Mouse (Mus musculus): ENCODE results near the gene Myrip. TPM values are rescaled to one million over a fixed set of nuclear protein-coding genes. Genes with fewer than 3 reads are reported as not detected.

The Myrip gene
- polyA plus RNA-seq, 1 experiment from 2014 or later: 0.38 TPM

DNA sequence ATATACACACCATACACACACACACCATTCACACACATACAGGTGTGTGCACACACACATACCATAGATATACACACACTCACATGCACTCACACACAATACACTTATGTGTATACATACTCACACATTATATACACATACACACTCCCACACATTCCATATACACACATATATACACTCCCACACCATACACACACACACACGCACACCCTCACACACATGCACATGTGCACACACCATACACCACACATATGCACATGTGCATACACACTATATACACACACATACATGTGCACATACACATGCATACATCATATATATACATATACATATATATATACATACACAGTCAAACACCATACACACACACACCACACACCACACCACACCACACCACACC lies 169.1 kb downstream of the Myrip start:
- Histone ChIP-seq H3K4me3 (replicated peaks) (no peak overlapping the region), H3K27ac (no peak overlapping the region), H3K9me3 (no peaks in the 10 kb centered on the region), H3K36me3 (no peaks in the 10 kb centered on the region), H3K9ac (replicated peaks) (no peak overlapping the region), H3K4me2 (no peak overlapping the region), H3K4me1 (replicated peaks) (0 out of 2 replicates have a peak, but pooled peaks cover 3% of the 10 kb centered on the region), H3K27me3 (no peaks in the 10 kb centered on the region)
- WGBS: 83% methylated on average over 1 of the region's 1 CpGs
- no peak for ATAC-seq (ENCODE audit: insufficient number of reproducible peaks, insufficient read depth, low FRiP score, low TSS enrichment, low read depth)

DNA sequence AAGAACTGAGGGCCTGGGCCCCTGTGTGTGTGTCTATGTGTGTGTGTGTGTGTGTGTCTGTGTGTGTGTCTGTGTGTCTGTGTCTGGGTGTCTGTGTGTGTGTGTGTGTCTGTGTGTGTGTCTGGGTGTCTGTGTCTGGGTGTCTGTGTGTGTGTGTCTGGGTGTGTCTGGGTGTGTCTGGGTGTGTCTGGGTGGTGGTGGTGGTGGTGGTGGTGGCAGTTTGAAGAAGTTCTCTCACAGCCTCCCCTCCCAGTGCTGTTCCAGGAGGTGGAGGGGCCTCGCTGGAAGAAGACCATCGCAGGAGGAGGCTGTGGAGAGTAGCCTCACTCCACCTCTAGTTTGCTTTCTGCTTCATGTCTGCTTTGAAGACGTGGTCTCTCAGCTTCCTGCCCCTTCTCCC lies 180.3 kb downstream of the Myrip start:
- no peak for ATAC-seq (ENCODE audit: insufficient number of reproducible peaks, insufficient read depth, low FRiP score, low TSS enrichment, low read depth)
- 55% methylated on average over 3 of the region's 3 CpGs for WGBS
- H3K4me1 ChIP-seq (replicated peaks): peaks cover 23% of the 10 kb centered on the region
- no peak overlapping the region for H3K9ac ChIP-seq (replicated peaks)
- no peaks in the 10 kb centered on the region for H3K27me3 ChIP-seq
- H3K9me3 ChIP-seq: no peaks in the 10 kb centered on the region
- no peak overlapping the region for H3K4me2 ChIP-seq
- no peak overlapping the region for H3K4me3 ChIP-seq (replicated peaks)
- H3K27ac ChIP-seq: no peak overlapping the region
- H3K36me3 ChIP-seq: no peaks in the 10 kb centered on the region

- H3K36me3 ChIP-seq: no peaks in the 10 kb centered on the region
- no peak for ATAC-seq (ENCODE audit: insufficient number of reproducible peaks, insufficient read depth, low FRiP score, low TSS enrichment, low read depth)
- no peak overlapping the region for H3K9ac ChIP-seq (replicated peaks)
- WGBS: 92% methylated on average over 4 of the region's 4 CpGs
- no peaks in the 10 kb centered on the region for H3K27me3 ChIP-seq
- no peak overlapping the region for H3K4me2 ChIP-seq
- H3K4me1 ChIP-seq (replicated peaks): peaks cover 15% of the 10 kb centered on the region
- H3K4me3 ChIP-seq (replicated peaks): no peak overlapping the region
- no peak overlapping the region for H3K27ac ChIP-seq
- H3K9me3 ChIP-seq: no peaks in the 10 kb centered on the region
Observed at GRCm38 (mm10) chr9:120482382-120482781, 181.1 kb downstream of the Myrip start.

GRCm38 (mm10) chr9:120483101-120483500 lies 181.8 kb downstream of the Myrip start:
- 86% methylated on average over 8 of the region's 8 CpGs for WGBS
- H3K9ac ChIP-seq (replicated peaks): no peak overlapping the region
- H3K4me3 ChIP-seq (replicated peaks): no peak overlapping the region
- no peak for ATAC-seq (ENCODE audit: insufficient number of reproducible peaks, insufficient read depth, low FRiP score, low TSS enrichment, low read depth)
- H3K27me3 ChIP-seq: no peaks in the 10 kb centered on the region
- H3K4me2 ChIP-seq: no peak overlapping the region
- no peaks in the 10 kb centered on the region for H3K9me3 ChIP-seq
- H3K36me3 ChIP-seq: no peaks in the 10 kb centered on the region
- H3K27ac ChIP-seq: no peak overlapping the region
- peaks cover 8% of the 10 kb centered on the region for H3K4me1 ChIP-seq (replicated peaks)

DNA sequence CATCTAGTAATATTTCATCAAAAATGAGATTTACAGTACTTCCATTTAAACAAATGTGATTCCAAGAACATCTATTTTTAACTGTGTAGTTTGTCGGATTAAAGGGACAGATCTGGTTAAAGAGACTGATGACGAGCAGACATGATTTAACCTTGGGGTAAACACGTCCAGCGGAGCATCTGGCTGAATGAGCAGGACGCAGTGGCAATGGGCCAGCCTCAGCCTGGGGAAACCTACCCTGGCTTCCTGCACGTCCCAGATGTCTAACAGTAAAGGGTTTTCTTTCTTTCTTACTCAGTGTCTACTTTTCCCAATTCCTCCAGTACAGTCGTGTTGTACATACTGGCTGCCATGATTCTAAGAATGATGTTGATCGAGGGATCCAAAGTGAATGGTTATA lies 185.8 kb downstream of the Myrip start:
- H3K9ac ChIP-seq (replicated peaks): no peak overlapping the region
- no peaks in the 10 kb centered on the region for H3K27me3 ChIP-seq
- no peaks in the 10 kb centered on the region for H3K4me1 ChIP-seq (replicated peaks)
- 85% methylated on average over 8 of the region's 8 CpGs for WGBS
- H3K4me2 ChIP-seq: no peak overlapping the region
- no peak overlapping the region for H3K4me3 ChIP-seq (replicated peaks)
- H3K27ac ChIP-seq: no peak overlapping the region
- H3K9me3 ChIP-seq: no peaks in the 10 kb centered on the region
- ATAC-seq (ENCODE audit: insufficient number of reproducible peaks, insufficient read depth, low FRiP score, low TSS enrichment, low read depth): no peak
- no peaks in the 10 kb centered on the region for H3K36me3 ChIP-seq

DNA sequence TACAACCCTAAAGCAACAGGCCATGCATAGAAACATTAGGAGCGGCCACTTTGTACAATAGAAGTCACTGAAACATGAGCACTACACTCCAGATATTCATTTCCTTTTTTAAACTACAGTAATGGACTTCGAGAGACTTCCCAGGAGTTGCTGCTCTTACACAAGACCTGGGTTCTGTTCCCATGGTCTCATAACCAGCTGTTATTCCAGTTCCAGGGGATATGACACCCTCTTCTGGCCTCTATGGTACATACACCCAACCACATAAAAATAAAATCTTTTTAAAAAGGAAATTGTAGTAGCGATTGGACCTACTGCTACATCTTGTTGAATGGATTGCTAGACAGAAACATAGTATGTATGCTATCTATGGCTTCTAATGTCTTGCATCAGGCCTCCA lies 190.2 kb downstream of the Myrip start:
- peaks cover 14% of the 10 kb centered on the region for H3K4me1 ChIP-seq (replicated peaks)
- peak overlapping the region; percentile 94 for H3K4me2 ChIP-seq
- H3K27me3 ChIP-seq: no peaks in the 10 kb centered on the region
- no peak for ATAC-seq (ENCODE audit: insufficient number of reproducible peaks, insufficient read depth, low FRiP score, low TSS enrichment, low read depth)
- no peak overlapping the region for H3K27ac ChIP-seq
- H3K4me3 ChIP-seq (replicated peaks): peak overlapping the region; percentile 99
- WGBS: 82% methylated on average over 3 of the region's 3 CpGs
- H3K9ac ChIP-seq (replicated peaks): no peak overlapping the region
- H3K9me3 ChIP-seq: no peaks in the 10 kb centered on the region
- H3K36me3 ChIP-seq: peaks cover 25% of the 10 kb centered on the region

DNA sequence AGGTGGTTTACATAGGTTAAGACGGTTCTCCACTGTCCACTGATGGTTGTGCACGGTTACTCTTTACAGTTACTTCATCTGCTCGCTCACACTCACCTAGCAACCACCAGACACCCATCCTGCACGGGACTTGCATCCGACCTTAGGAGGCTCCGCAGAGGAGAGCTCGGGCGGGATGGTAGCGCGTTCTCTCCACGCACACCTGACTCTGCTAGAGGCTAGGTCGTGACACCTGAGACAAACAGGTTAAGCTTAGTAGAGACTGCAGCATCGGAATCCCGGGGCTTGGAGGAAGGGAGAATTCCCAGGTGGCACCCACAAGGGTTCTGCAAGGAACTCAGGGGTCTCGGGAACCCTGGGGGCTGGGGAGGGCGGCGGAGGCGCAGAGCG lies 190.7 kb downstream of the Myrip start, which contains the start of gene Eif1b:
Gene Eif1b, plus strand, starts transcription at position 223 of the 390 bp plus-strand sequence.
- Histone ChIP-seq H3K9ac (replicated peaks) (peak within 1 kb of the TSS; percentile 99), H3K27ac (peak within 1 kb of the TSS; percentile 96), H3K36me3 (peaks cover 26% of the 10 kb centered on the region), H3K4me3 (replicated peaks) (peak within 1 kb of the TSS; percentile 99), H3K9me3 (no peaks in the 10 kb centered on the region), H3K4me2 (peak within 1 kb of the TSS; percentile 94), H3K27me3 (no peaks in the 10 kb centered on the region), H3K4me1 (replicated peaks) (peaks cover 14% of the 10 kb centered on the region)
- WGBS: 4% methylated on average over 19 of the region's 19 CpGs
- peak; percentile 9; the same call in 1 of the 2 replicates for ATAC-seq (ENCODE audit: insufficient number of reproducible peaks, insufficient read depth, low FRiP score, low TSS enrichment, low read depth)

- H3K9me3 ChIP-seq: no peaks in the 10 kb centered on the region
- H3K36me3 ChIP-seq: peaks cover 28% of the 10 kb centered on the region
- peak overlapping the region; percentile 99 for H3K9ac ChIP-seq (replicated peaks)
- H3K4me3 ChIP-seq (replicated peaks): peak overlapping the region; percentile 99
- no peaks in the 10 kb centered on the region for H3K27me3 ChIP-seq
- peak overlapping the region; percentile 94 for H3K4me2 ChIP-seq
- under 1% methylated on average over 97 of the region's 97 CpGs for WGBS
- peak; percentile 57 for ATAC-seq (ENCODE audit: insufficient number of reproducible peaks, insufficient read depth, low FRiP score, low TSS enrichment, low read depth)
- H3K4me1 ChIP-seq (replicated peaks): peaks cover 14% of the 10 kb centered on the region
- H3K27ac ChIP-seq: peak overlapping the region; percentile 96
Observed at GRCm38 (mm10) chr9:120492400-120493351, 191.4 kb downstream of the Myrip start.

GRCm38 (mm10) chr9:120493781-120494180 lies 192.5 kb downstream of the Myrip start:
- no peak for ATAC-seq (ENCODE audit: insufficient number of reproducible peaks, insufficient read depth, low FRiP score, low TSS enrichment, low read depth)
- Histone ChIP-seq H3K27ac (no peak overlapping the region), H3K4me3 (replicated peaks) (peak overlapping the region; percentile 99), H3K4me2 (peak overlapping the region; percentile 94), H3K4me1 (replicated peaks) (peaks cover 14% of the 10 kb centered on the region), H3K9ac (replicated peaks) (peak overlapping the region; percentile 99), H3K27me3 (no peaks in the 10 kb centered on the region), H3K36me3 (peaks cover 28% of the 10 kb centered on the region), H3K9me3 (no peaks in the 10 kb centered on the region)
- WGBS: 78% methylated on average over 12 of the region's 12 CpGs

- Histone ChIP-seq H3K9me3 (no peaks in the 10 kb centered on the region), H3K4me1 (replicated peaks) (peaks cover 14% of the 10 kb centered on the region), H3K4me3 (replicated peaks) (no peak overlapping the region), H3K9ac (replicated peaks) (no peak overlapping the region), H3K36me3 (peaks cover 28% of the 10 kb centered on the region), H3K4me2 (no peak overlapping the region), H3K27me3 (no peaks in the 10 kb centered on the region), H3K27ac (peak overlapping the region; percentile 32; the same call in 1 of the 2 replicates)
- WGBS: 3% methylated on average over 3 of the region's 3 CpGs
- ATAC-seq (ENCODE audit: insufficient number of reproducible peaks, insufficient read depth, low FRiP score, low TSS enrichment, low read depth): no peak
Observed at GRCm38 (mm10) chr9:120496691-120497090, 195.4 kb downstream of the Myrip start.

- no peak for ATAC-seq (ENCODE audit: insufficient number of reproducible peaks, insufficient read depth, low FRiP score, low TSS enrichment, low read depth)
- 82% methylated on average over 5 of the region's 5 CpGs for WGBS
- H3K4me2 ChIP-seq: no peak overlapping the region
Observed at GRCm38 (mm10) chr9:120497983-120498382, 196.7 kb downstream of the Myrip start.

More at GRCm38 (mm10) chr9:120497983-120498382, 196.7 kb downstream of the Myrip start:
- Histone ChIP-seq H3K9me3 (no peaks in the 10 kb centered on the region), H3K4me1 (replicated peaks) (peaks cover 14% of the 10 kb centered on the region), H3K27ac (no peak overlapping the region), H3K9ac (replicated peaks) (no peak overlapping the region), H3K27me3 (no peaks in the 10 kb centered on the region), H3K36me3 (peaks cover 28% of the 10 kb centered on the region), H3K4me3 (replicated peaks) (no peak overlapping the region)
